Mouse (Mus musculus): Measurements from ENCODE around the gene S100a7a.

GRCm38 (mm10) chr3:90668846-90669245, 15.0 kb downstream of the S100a7a start, which contains the start of gene S100a8:
- TF ChIP-seq POLR2A (IDR thresholded peaks at IDR 0.05; ENCODE audit: control insufficient read depth, low read depth, low read length) (no peak), CTCF (IDR thresholded peaks at IDR 0.05; ENCODE audit: control insufficient read depth, insufficient read depth, insufficient replicate concordance, low read depth, low read length) (no peak)

Data from testis, adult 2 months (tissue).